Mouse (Mus musculus): ENCODE data around the gene Ryr2. TPM values are rescaled to one million over a fixed set of nuclear protein-coding genes. Genes with fewer than 3 reads are reported as not detected.

Gene Ryr2
- polyA plus RNA-seq, 1 experiment from 2014 or later: 0.32 TPM

GRCm38 (mm10) chr13:12063561-12063960 lies 43.2 kb downstream of the Ryr2 start:
- WGBS (ENCODE audit: insufficient replicate concordance): 51% methylated on average over 4 of the region's 4 CpGs

GRCm38 (mm10) chr13:12057357-12057771 lies 49.4 kb downstream of the Ryr2 start:
- Histone ChIP-seq H3K4me2 (no peak overlapping the region), H3K4me1 (replicated peaks) (no peaks in the 10 kb centered on the region), H3K27ac (replicated peaks) (no peak overlapping the region), H3K9me3 (replicated peaks) (no peaks in the 10 kb centered on the region), H3K36me3 (replicated peaks) (no peaks in the 10 kb centered on the region), H3K27me3 (no peaks in the 10 kb centered on the region), H3K9ac (no peak overlapping the region), H3K4me3 (replicated peaks) (no peak overlapping the region)
- no peak for ATAC-seq (ENCODE audit: insufficient read depth)
- WGBS (ENCODE audit: insufficient replicate concordance): 72% methylated on average over 8 of the region's 8 CpGs

More at GRCm38 (mm10) chr13:12063561-12063960, 43.2 kb downstream of the Ryr2 start:
- Histone ChIP-seq H3K27ac (replicated peaks) (no peak overlapping the region), H3K4me2 (no peak overlapping the region), H3K36me3 (replicated peaks) (no peaks in the 10 kb centered on the region), H3K4me3 (replicated peaks) (no peak overlapping the region), H3K27me3 (no peaks in the 10 kb centered on the region), H3K4me1 (replicated peaks) (no peaks in the 10 kb centered on the region), H3K9me3 (replicated peaks) (no peaks in the 10 kb centered on the region), H3K9ac (no peak overlapping the region)
- ATAC-seq (ENCODE audit: insufficient read depth): no peak

GRCm38 (mm10) chr13:12055913-12056312 lies 50.8 kb downstream of the Ryr2 start:
- Histone ChIP-seq H3K4me1 (replicated peaks) (no peaks in the 10 kb centered on the region), H3K4me2 (no peak overlapping the region)
- WGBS (ENCODE audit: insufficient replicate concordance): 63% methylated on average over 1 of the region's 1 CpGs

GRCm38 (mm10) chr13:12053910-12054309 lies 52.8 kb downstream of the Ryr2 start:
- no peak overlapping the region for H3K9ac ChIP-seq
- ATAC-seq (ENCODE audit: insufficient read depth): no peak
- WGBS (ENCODE audit: insufficient replicate concordance): 64% methylated on average over 3 of the region's 3 CpGs

More at GRCm38 (mm10) chr13:12055913-12056312, 50.8 kb downstream of the Ryr2 start:
- H3K9ac ChIP-seq: no peak overlapping the region
- ATAC-seq (ENCODE audit: insufficient read depth): no peak
- no peak overlapping the region for H3K27ac ChIP-seq (replicated peaks)
- H3K4me3 ChIP-seq (replicated peaks): no peak overlapping the region
- no peaks in the 10 kb centered on the region for H3K9me3 ChIP-seq (replicated peaks)
- no peaks in the 10 kb centered on the region for H3K36me3 ChIP-seq (replicated peaks)
- H3K27me3 ChIP-seq: no peaks in the 10 kb centered on the region

GRCm38 (mm10) chr13:12050809-12051208 lies 55.9 kb downstream of the Ryr2 start:
- H3K36me3 ChIP-seq (replicated peaks): no peaks in the 10 kb centered on the region
- H3K4me2 ChIP-seq: no peak overlapping the region
- 54% methylated on average over 1 of the region's 1 CpGs for WGBS (ENCODE audit: insufficient replicate concordance)
- no peaks in the 10 kb centered on the region for H3K9me3 ChIP-seq (replicated peaks)
- H3K27me3 ChIP-seq: no peaks in the 10 kb centered on the region
- H3K27ac ChIP-seq (replicated peaks): no peak overlapping the region
- no peak overlapping the region for H3K9ac ChIP-seq
- no peak overlapping the region for H3K4me3 ChIP-seq (replicated peaks)
- no peaks in the 10 kb centered on the region for H3K4me1 ChIP-seq (replicated peaks)
- ATAC-seq (ENCODE audit: insufficient read depth): no peak

More at GRCm38 (mm10) chr13:12053910-12054309, 52.8 kb downstream of the Ryr2 start:
- no peak overlapping the region for H3K4me2 ChIP-seq
- H3K4me3 ChIP-seq (replicated peaks): no peak overlapping the region
- no peaks in the 10 kb centered on the region for H3K27me3 ChIP-seq
- no peaks in the 10 kb centered on the region for H3K4me1 ChIP-seq (replicated peaks)
- no peaks in the 10 kb centered on the region for H3K36me3 ChIP-seq (replicated peaks)
- H3K27ac ChIP-seq (replicated peaks): no peak overlapping the region
- no peaks in the 10 kb centered on the region for H3K9me3 ChIP-seq (replicated peaks)

- Histone ChIP-seq H3K27me3 (no peaks in the 10 kb centered on the region), H3K36me3 (replicated peaks) (no peaks in the 10 kb centered on the region), H3K27ac (replicated peaks) (no peak overlapping the region), H3K4me3 (replicated peaks) (no peak overlapping the region), H3K4me2 (no peak overlapping the region), H3K9ac (no peak overlapping the region), H3K4me1 (replicated peaks) (no peaks in the 10 kb centered on the region), H3K9me3 (replicated peaks) (no peaks in the 10 kb centered on the region)
- WGBS (ENCODE audit: insufficient replicate concordance): 47% methylated on average over 4 of the region's 4 CpGs
- ATAC-seq (ENCODE audit: insufficient read depth): no peak
These were observed 59.7 kb downstream of the Ryr2 start for GRCm38 (mm10) chr13:12047059-12047458.

GRCm38 (mm10) chr13:12044751-12045150 lies 62.0 kb downstream of the Ryr2 start:
- H3K9ac ChIP-seq: no peak overlapping the region
- H3K27me3 ChIP-seq: no peaks in the 10 kb centered on the region
- no peaks in the 10 kb centered on the region for H3K36me3 ChIP-seq (replicated peaks)
- H3K9me3 ChIP-seq (replicated peaks): no peaks in the 10 kb centered on the region
- ATAC-seq (ENCODE audit: insufficient read depth): no peak
- H3K27ac ChIP-seq (replicated peaks): no peak overlapping the region
- H3K4me3 ChIP-seq (replicated peaks): no peak overlapping the region
- no peak overlapping the region for H3K4me2 ChIP-seq
- H3K4me1 ChIP-seq (replicated peaks): no peaks in the 10 kb centered on the region
- 63% methylated on average over 2 of the region's 2 CpGs for WGBS (ENCODE audit: insufficient replicate concordance)

- no peaks in the 10 kb centered on the region for H3K9me3 ChIP-seq (replicated peaks)
- 57% methylated on average over 8 of the region's 8 CpGs for WGBS (ENCODE audit: insufficient replicate concordance)
- no peak for ATAC-seq (ENCODE audit: insufficient read depth)
These were observed 63.8 kb downstream of the Ryr2 start for GRCm38 (mm10) chr13:12042891-12043491.

GRCm38 (mm10) chr13:12039967-12040366 lies 66.8 kb downstream of the Ryr2 start:
- no peaks in the 10 kb centered on the region for H3K4me1 ChIP-seq (replicated peaks)
- 56% methylated on average over 3 of the region's 3 CpGs for whole genome bisulfite sequencing (ENCODE audit: insufficient replicate concordance)
- H3K27ac ChIP-seq (replicated peaks): no peak overlapping the region
- no peak overlapping the region for H3K4me3 ChIP-seq (replicated peaks)
- no peaks in the 10 kb centered on the region for H3K27me3 ChIP-seq
- no peaks in the 10 kb centered on the region for H3K9me3 ChIP-seq (replicated peaks)
- no peak for ATAC-seq (ENCODE audit: insufficient read depth)
- no peak overlapping the region for H3K4me2 ChIP-seq
- H3K36me3 ChIP-seq (replicated peaks): no peaks in the 10 kb centered on the region
- H3K9ac ChIP-seq: no peak overlapping the region

More at GRCm38 (mm10) chr13:12042891-12043491, 63.8 kb downstream of the Ryr2 start:
- Histone ChIP-seq H3K9ac (no peak overlapping the region), H3K36me3 (replicated peaks) (no peaks in the 10 kb centered on the region), H3K27me3 (no peaks in the 10 kb centered on the region), H3K4me1 (replicated peaks) (no peaks in the 10 kb centered on the region), H3K4me3 (replicated peaks) (no peak overlapping the region), H3K27ac (replicated peaks) (no peak overlapping the region), H3K4me2 (no peak overlapping the region)

- Histone ChIP-seq H3K36me3 (replicated peaks) (no peaks in the 10 kb centered on the region), H3K4me3 (replicated peaks) (no peak overlapping the region), H3K9me3 (replicated peaks) (no peaks in the 10 kb centered on the region), H3K9ac (no peak overlapping the region), H3K4me2 (no peak overlapping the region), H3K4me1 (replicated peaks) (no peaks in the 10 kb centered on the region), H3K27me3 (no peaks in the 10 kb centered on the region), H3K27ac (replicated peaks) (no peak overlapping the region)
- ATAC-seq (ENCODE audit: insufficient read depth): no peak
- 56% methylated on average over 4 of the region's 4 CpGs for WGBS (ENCODE audit: insufficient replicate concordance)
These were observed 68.1 kb downstream of the Ryr2 start for GRCm38 (mm10) chr13:12038676-12039075.

GRCm38 (mm10) chr13:12037241-12037640 lies 69.5 kb downstream of the Ryr2 start:
- H3K4me2 ChIP-seq: no peak overlapping the region
- no peak overlapping the region for H3K27ac ChIP-seq (replicated peaks)
- no peaks in the 10 kb centered on the region for H3K27me3 ChIP-seq
- H3K4me1 ChIP-seq (replicated peaks): no peaks in the 10 kb centered on the region
- WGBS (ENCODE audit: insufficient replicate concordance): 59% methylated on average over 4 of the region's 4 CpGs
- H3K9me3 ChIP-seq (replicated peaks): no peaks in the 10 kb centered on the region
- no peaks in the 10 kb centered on the region for H3K36me3 ChIP-seq (replicated peaks)
- no peak for ATAC-seq (ENCODE audit: insufficient read depth)
- H3K9ac ChIP-seq: no peak overlapping the region
- H3K4me3 ChIP-seq (replicated peaks): no peak overlapping the region

- H3K4me1 ChIP-seq (replicated peaks): no peaks in the 10 kb centered on the region
- H3K36me3 ChIP-seq (replicated peaks): no peaks in the 10 kb centered on the region
- no peak overlapping the region for H3K27ac ChIP-seq (replicated peaks)
- 35% methylated on average over 4 of the region's 4 CpGs for WGBS (ENCODE audit: insufficient replicate concordance)
- H3K9me3 ChIP-seq (replicated peaks): no peaks in the 10 kb centered on the region
- H3K4me3 ChIP-seq (replicated peaks): no peak overlapping the region
- no peaks in the 10 kb centered on the region for H3K27me3 ChIP-seq
- H3K4me2 ChIP-seq: no peak overlapping the region
- no peak overlapping the region for H3K9ac ChIP-seq
- no peak for ATAC-seq (ENCODE audit: insufficient read depth)
These were observed 69.9 kb downstream of the Ryr2 start for GRCm38 (mm10) chr13:12036834-12037233.

All from liver, embryonic 15.5 days (tissue).